Mouse (Mus musculus) kidney, adult 2 months (tissue): ENCODE measurements at regions not wholly inside any gene's neighbourhood (a gene's known extent, or its start where the extent isn't known, plus 50 kb on each side); places are given as distances from the start of the nearest gene placed in this dataset.

Source experiments
- CTCF ChIP-seq: fragments of 200-500 bp; conservative IDR thresholded peaks from 2 replicates; pipeline ENCODE4 v1.5.1; 2011; ENCODE audit warnings: low read depth, mild to moderate bottlenecking, control low read depth, low read length, moderate library complexity, mixed read lengths; ENCODE audit not compliant: insufficient read depth, insufficient read length
- POLR2A ChIP-seq: fragments of 200-500 bp; IDR thresholded peaks from one replicate; pipeline ENCODE4 v1.6.1; 2011; ENCODE audit warnings: low read depth, low read length, control low read depth

DNA sequence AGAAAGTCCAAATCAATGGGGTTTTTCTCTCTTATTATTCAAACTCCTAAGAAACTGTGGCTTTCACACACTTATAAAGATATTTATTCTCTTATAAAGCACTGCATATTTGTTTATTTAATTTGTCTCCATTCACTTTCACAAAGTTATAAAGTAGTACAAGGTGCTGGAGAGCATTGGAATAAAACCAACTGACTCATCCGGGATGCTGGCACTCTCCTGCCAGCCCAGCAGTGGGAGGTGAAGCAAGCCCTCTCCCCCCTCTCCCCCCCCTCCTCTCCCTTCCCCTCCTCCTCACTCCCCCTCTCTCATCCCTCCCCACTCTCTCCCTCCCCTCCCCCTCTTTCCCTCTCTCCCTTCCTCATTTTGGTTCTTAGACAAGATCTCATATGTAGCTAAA is 457.6 kb downstream of the Zfp704 start:
- TF ChIP-seq POLR2A = no peak
- TF ChIP-seq CTCF = no peak
